Mouse (Mus musculus): Measurements from ENCODE around the gene Nap1l5. TPM values are rescaled to one million over a fixed set of nuclear protein-coding genes. Genes with fewer than 3 reads are reported as not detected.

Nap1l5 gene
- polyA plus RNA-seq (2012; rRNA removed) = 0.72 and 1.1 TPM in 2 replicates

DNA sequence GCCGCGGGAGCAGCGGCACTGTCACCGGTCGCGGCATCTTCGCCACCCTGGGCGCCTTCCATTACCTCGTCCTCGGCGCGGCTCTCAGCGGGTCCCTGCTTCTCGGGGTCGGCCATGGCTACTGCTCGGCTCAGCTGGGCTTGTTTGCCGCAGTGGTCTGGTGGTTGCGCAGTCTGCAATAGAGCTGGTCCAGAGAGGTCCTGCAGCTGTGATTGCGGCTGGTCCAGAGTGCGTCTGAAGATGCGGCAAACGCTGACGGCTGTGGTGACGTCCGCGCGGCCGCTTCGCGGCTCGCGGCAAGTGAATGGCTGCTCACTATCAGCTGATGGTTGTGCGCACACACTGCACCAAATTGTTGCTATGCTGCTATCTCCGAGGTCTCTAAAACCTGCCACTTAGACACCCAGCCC is at the start of gene Nap1l5:
Gene Nap1l5 (minus strand): TSS at position 225 of the 410 bp plus-strand sequence.
- no peak within 1 kb of the TSS for H3K4me3 ChIP-seq (ENCODE audit: extremely low read depth, insufficient read depth, insufficient read length)
- peaks cover 12% of the 10 kb centered on the region for H3K36me3 ChIP-seq (ENCODE audit: control insufficient read depth, insufficient read depth, low read length)
- H3K4me1 ChIP-seq (ENCODE audit: control insufficient read depth, insufficient read depth, insufficient read length) = no peaks in the 10 kb centered on the region
- no peak for DNase-seq (ENCODE audit: low read depth in 1 of 2, low spot score in 2 of 2)
- TF ChIP-seq CTCF (IDR thresholded peaks at IDR 0.05; ENCODE audit: extremely low read depth, insufficient read depth, insufficient read length, insufficient replicate concordance) (no peak), POLR2A (IDR thresholded peaks at IDR 0.05; ENCODE audit: low read depth, low read length) (no peak)
- no peaks in the 10 kb centered on the region for H3K27me3 ChIP-seq (ENCODE audit: control insufficient read depth, insufficient read depth, low read length)
- no peak within 1 kb of the TSS for H3K27ac ChIP-seq (ENCODE audit: insufficient read depth, low read length)
- WGBS = 70% methylated on average over 34 of the region's 34 CpGs

DNA sequence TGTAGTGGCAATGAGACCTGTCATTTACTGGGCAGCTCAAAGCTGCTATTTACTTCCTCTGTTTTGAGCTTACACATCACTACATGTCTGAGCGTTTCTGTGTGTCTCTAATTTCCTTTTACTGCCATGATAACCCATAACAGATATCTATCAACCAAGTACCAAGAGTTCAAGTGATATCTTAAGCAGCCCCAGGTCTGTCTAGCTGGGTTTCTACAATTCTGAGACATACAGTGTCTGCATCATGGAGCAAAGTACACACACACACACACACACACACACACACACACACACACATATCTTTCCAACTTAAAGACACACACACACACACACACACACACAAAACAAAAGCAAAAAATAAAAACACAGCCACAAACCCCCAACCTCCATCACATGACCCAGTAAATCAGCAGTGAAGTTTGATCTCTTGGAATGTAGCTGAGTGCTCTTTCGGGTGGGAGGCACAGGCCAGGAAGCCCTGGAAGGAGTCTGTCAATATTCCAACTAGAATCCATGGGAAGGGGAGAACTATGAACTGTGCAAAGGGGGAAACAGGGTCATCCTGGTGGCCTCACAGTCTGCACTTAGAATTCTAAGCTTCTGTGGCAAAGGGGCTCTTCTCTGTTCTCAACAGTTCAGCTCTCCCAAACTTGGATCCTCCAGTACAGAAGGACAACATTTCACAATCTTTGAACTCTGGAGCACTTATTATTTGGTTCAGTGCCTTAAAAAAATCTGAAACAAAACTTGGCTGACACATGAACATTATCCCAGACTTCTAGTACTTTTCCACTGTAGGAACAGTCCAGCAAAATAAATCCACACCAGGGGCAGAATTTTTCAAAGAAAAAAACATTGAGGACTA is 44.5 kb upstream of the Nap1l5 start:
- 50% methylated on average over 2 of the region's 2 CpGs for WGBS
- no peaks in the 10 kb centered on the region for H3K27me3 ChIP-seq (ENCODE audit: control insufficient read depth, insufficient read depth, low read length)
- H3K4me1 ChIP-seq (ENCODE audit: control insufficient read depth, insufficient read depth, insufficient read length) = no peaks in the 10 kb centered on the region
- H3K4me3 ChIP-seq (ENCODE audit: extremely low read depth, insufficient read depth, insufficient read length) = no peak overlapping the region
- no peak for DNase-seq (ENCODE audit: low read depth in 1 of 2, low spot score in 2 of 2)
- H3K27ac ChIP-seq (ENCODE audit: insufficient read depth, low read length) = peak overlapping the region; percentile 23; the same call in 1 of the 2 replicates
- H3K36me3 ChIP-seq (ENCODE audit: control insufficient read depth, insufficient read depth, low read length) = no peaks in the 10 kb centered on the region
- TF ChIP-seq POLR2A (IDR thresholded peaks at IDR 0.05; ENCODE audit: low read depth, low read length) (no peak), CTCF (IDR thresholded peaks at IDR 0.05; ENCODE audit: extremely low read depth, insufficient read depth, insufficient read length, insufficient replicate concordance) (no peak)

DNA sequence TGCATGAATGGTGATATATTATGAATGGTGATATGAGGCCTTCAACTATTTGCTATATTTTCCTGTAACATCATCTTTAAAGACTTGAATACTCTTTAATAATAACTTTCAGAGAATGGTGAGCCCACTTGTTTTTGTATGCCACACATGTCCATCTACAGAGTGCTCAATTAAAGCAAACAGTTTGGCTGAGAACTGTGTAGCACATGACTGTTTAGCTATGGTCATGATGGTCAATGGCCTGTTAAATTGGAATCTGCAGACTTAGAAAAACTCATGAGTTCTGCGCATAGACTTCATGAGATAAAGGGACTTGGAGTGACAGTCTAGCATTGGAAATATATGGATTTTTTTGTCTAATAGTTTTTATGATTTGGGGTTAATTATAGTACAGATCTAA is 43.5 kb upstream of the Nap1l5 start:
- TF ChIP-seq CTCF (IDR thresholded peaks at IDR 0.05; ENCODE audit: extremely low read depth, insufficient read depth, insufficient read length, insufficient replicate concordance) (no peak), POLR2A (IDR thresholded peaks at IDR 0.05; ENCODE audit: low read depth, low read length) (no peak)
- no peak overlapping the region for H3K27ac ChIP-seq (ENCODE audit: insufficient read depth, low read length)
- H3K36me3 ChIP-seq (ENCODE audit: control insufficient read depth, insufficient read depth, low read length) = no peaks in the 10 kb centered on the region
- H3K4me1 ChIP-seq (ENCODE audit: control insufficient read depth, insufficient read depth, insufficient read length) = no peaks in the 10 kb centered on the region
- WGBS = 90% methylated on average over 1 of the region's 1 CpGs
- no peak overlapping the region for H3K4me3 ChIP-seq (ENCODE audit: extremely low read depth, insufficient read depth, insufficient read length)
- DNase-seq (ENCODE audit: low read depth in 1 of 2, low spot score in 2 of 2) = no peak
- no peaks in the 10 kb centered on the region for H3K27me3 ChIP-seq (ENCODE audit: control insufficient read depth, insufficient read depth, low read length)

DNA sequence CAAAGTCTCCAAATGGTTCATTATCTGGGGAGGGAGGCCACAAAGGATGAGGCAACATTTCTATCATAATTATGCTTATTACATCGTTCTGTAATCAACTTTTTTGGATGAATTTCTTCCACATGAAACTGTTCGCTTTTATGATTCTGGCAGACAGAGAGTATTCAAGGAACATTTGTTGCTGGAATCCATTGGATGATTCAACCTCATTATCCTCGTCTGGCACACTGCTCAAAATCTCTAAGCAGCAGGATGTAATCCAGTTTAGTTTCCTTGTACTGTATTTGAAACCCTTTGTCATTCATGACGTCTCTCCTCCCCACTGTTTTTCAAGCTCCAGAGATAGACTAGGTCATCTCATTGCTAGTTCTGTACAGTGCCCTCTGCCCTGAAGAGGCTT is 40.0 kb upstream of the Nap1l5 start:
- TF ChIP-seq CTCF (IDR thresholded peaks at IDR 0.05; ENCODE audit: extremely low read depth, insufficient read depth, insufficient read length, insufficient replicate concordance) (no peak), POLR2A (IDR thresholded peaks at IDR 0.05; ENCODE audit: low read depth, low read length) (no peak)
- no peaks in the 10 kb centered on the region for H3K27me3 ChIP-seq (ENCODE audit: control insufficient read depth, insufficient read depth, low read length)
- 86% methylated on average over 4 of the region's 4 CpGs for WGBS
- no peak overlapping the region for H3K4me3 ChIP-seq (ENCODE audit: extremely low read depth, insufficient read depth, insufficient read length)
- no peaks in the 10 kb centered on the region for H3K36me3 ChIP-seq (ENCODE audit: control insufficient read depth, insufficient read depth, low read length)
- H3K4me1 ChIP-seq (ENCODE audit: control insufficient read depth, insufficient read depth, insufficient read length) = no peaks in the 10 kb centered on the region
- no peak for DNase-seq (ENCODE audit: low read depth in 1 of 2, low spot score in 2 of 2)
- H3K27ac ChIP-seq (ENCODE audit: insufficient read depth, low read length) = no peak overlapping the region

DNA sequence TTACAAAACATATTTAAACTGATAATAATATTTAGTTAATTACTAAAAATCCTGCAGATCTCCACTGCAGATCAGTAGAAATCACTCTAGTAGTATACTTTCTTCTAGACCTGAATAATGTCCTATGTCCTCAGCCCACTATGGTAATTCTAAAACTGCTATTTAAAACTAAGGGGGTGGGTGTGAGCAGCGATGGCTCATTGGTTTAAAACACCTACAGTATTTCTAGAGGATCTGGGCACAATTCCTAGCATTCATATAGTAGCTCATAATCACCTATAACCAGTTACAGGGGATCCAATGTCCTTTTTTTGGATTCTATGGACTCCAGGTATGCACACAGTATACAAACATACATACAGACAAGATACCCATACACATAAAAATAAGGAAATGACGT is 39.4 kb upstream of the Nap1l5 start:
- H3K36me3 ChIP-seq (ENCODE audit: control insufficient read depth, insufficient read depth, low read length) = no peaks in the 10 kb centered on the region
- no peaks in the 10 kb centered on the region for H3K27me3 ChIP-seq (ENCODE audit: control insufficient read depth, insufficient read depth, low read length)
- WGBS = 73% methylated on average over 2 of the region's 2 CpGs
- H3K4me3 ChIP-seq (ENCODE audit: extremely low read depth, insufficient read depth, insufficient read length) = no peak overlapping the region
- no peaks in the 10 kb centered on the region for H3K4me1 ChIP-seq (ENCODE audit: control insufficient read depth, insufficient read depth, insufficient read length)
- DNase-seq (ENCODE audit: low read depth in 1 of 2, low spot score in 2 of 2) = no peak
- no peak overlapping the region for H3K27ac ChIP-seq (ENCODE audit: insufficient read depth, low read length)
- TF ChIP-seq POLR2A (IDR thresholded peaks at IDR 0.05; ENCODE audit: low read depth, low read length) (no peak), CTCF (IDR thresholded peaks at IDR 0.05; ENCODE audit: extremely low read depth, insufficient read depth, insufficient read length, insufficient replicate concordance) (no peak)

DNA sequence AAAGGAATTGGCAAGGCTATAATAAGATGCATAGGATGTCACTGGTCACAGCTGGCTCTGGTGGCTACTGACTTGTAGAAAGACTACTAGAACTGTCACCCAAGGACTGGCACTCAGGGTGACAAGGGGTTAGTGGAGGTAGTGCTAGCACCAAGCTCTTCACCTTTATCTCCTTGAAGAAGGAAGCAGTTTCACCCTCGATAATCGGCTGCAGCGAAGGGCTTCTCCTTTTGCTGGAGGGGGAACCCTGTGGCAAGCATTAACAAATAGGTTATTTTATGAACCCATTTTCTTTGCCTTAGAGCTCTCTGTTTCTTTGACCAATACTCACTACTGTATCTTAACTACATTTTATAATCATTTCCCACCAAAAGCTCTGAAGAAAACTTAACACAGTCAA is 37.1 kb upstream of the Nap1l5 start:
- no peaks in the 10 kb centered on the region for H3K36me3 ChIP-seq (ENCODE audit: control insufficient read depth, insufficient read depth, low read length)
- 61% methylated on average over 3 of the region's 3 CpGs for WGBS
- H3K27me3 ChIP-seq (ENCODE audit: control insufficient read depth, insufficient read depth, low read length) = no peaks in the 10 kb centered on the region
- no peak for DNase-seq (ENCODE audit: low read depth in 1 of 2, low spot score in 2 of 2)
- H3K4me1 ChIP-seq (ENCODE audit: control insufficient read depth, insufficient read depth, insufficient read length) = no peaks in the 10 kb centered on the region
- no peak overlapping the region for H3K27ac ChIP-seq (ENCODE audit: insufficient read depth, low read length)
- TF ChIP-seq POLR2A (IDR thresholded peaks at IDR 0.05; ENCODE audit: low read depth, low read length) (no peak), CTCF (IDR thresholded peaks at IDR 0.05; ENCODE audit: extremely low read depth, insufficient read depth, insufficient read length, insufficient replicate concordance) (no peak)
- no peak overlapping the region for H3K4me3 ChIP-seq (ENCODE audit: extremely low read depth, insufficient read depth, insufficient read length)

DNA sequence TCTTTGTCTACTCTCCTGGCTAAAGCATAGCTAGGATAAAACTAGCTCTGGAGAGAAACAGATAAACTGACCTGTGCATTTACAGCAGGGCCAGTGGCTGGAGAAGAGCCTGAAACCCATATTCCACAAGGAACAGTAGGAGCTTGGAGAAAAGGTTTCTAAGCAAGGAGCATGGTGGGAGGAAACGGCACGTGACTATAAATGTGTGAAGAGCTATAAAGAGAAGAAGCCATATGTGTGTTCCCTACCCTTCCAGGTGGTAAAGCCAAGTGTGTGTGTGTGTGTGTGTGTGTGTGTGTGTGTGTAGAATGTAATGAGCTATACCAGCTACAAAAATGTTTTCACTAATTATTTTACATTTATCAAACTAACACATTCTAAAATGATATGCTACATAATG is 35.4 kb upstream of the Nap1l5 start:
- TF ChIP-seq CTCF (IDR thresholded peaks at IDR 0.05; ENCODE audit: extremely low read depth, insufficient read depth, insufficient read length, insufficient replicate concordance) = no peak
- TF ChIP-seq POLR2A (IDR thresholded peaks at IDR 0.05; ENCODE audit: low read depth, low read length) = no peak
- WGBS = 93% methylated on average over 2 of the region's 2 CpGs

More for the DNA sequence above, 35.4 kb upstream of the Nap1l5 start:
- no peak for DNase-seq (ENCODE audit: low read depth in 1 of 2, low spot score in 2 of 2)
- Histone ChIP-seq H3K27ac (ENCODE audit: insufficient read depth, low read length) (no peak overlapping the region), H3K27me3 (ENCODE audit: control insufficient read depth, insufficient read depth, low read length) (no peaks in the 10 kb centered on the region), H3K36me3 (ENCODE audit: control insufficient read depth, insufficient read depth, low read length) (no peaks in the 10 kb centered on the region), H3K4me3 (ENCODE audit: extremely low read depth, insufficient read depth, insufficient read length) (no peak overlapping the region), H3K4me1 (ENCODE audit: control insufficient read depth, insufficient read depth, insufficient read length) (no peaks in the 10 kb centered on the region)
